Mouse (Mus musculus) midbrain, postnatal 0 days (tissue): ENCODE measurements around the gene Brca1. TPM values are rescaled to one million over a fixed set of nuclear protein-coding genes. Genes with fewer than 3 reads are reported as not detected.
A peak's percentile ranks its signal among the peaks of the same experiment; 100 is the strongest.
"Not testable (repeated sequence)": the region's sequence is repeated elsewhere in the genome, so short reads cannot be mapped to it uniquely, and the experiment has no call there.

Source experiments
- ATAC-seq: fragments of 200-750 bp; cut with Nextera tagmentation; 2 replicates; pipeline ENCODE4 v1.8.0; 2017; ENCODE audit warnings: moderate number of reproducible peaks, mild to moderate bottlenecking, moderate TSS enrichment, moderate library complexity; ENCODE audit not compliant: low FRiP score
- DNase-seq: peaks from one replicate; pipeline ENCODE4 v3.0.0-alpha.2; 2015; ENCODE audit warnings: low spot score
- H3K27ac ChIP-seq: fragments of 300-500 bp; sonication (generic); 2 replicates; pipeline ENCODE4 v1.5.1; 2014; ENCODE audit warnings: low read depth, mild to moderate bottlenecking, low read length, mixed read lengths
- H3K27me3 ChIP-seq: fragments of 300-500 bp; sonication (generic); 2 replicates; pipeline ENCODE4 v1.6.1; 2014; ENCODE audit warnings: low read length, control low read depth, mixed read lengths; ENCODE audit not compliant: insufficient read depth
- H3K36me3 ChIP-seq: fragments of 300-500 bp; sonication (generic); 2 replicates; pipeline ENCODE4 v1.6.1; 2014; ENCODE audit warnings: low read length, control low read depth, mixed read lengths; ENCODE audit not compliant: insufficient read depth
- H3K4me1 ChIP-seq: fragments of 300-500 bp; sonication (generic); 2 replicates; pipeline ENCODE4 v1.6.1; 2014; ENCODE audit warnings: mild to moderate bottlenecking, control low read depth, antibody characterized with exemption, low read length, mixed read lengths; ENCODE audit not compliant: insufficient read depth
- H3K4me2 ChIP-seq: fragments of 300-500 bp; sonication (generic); 2 replicates; pipeline ENCODE4 v1.6.1; 2014; ENCODE audit warnings: low read depth, mild to moderate bottlenecking, low read length, mixed read lengths; ENCODE audit not compliant: poor library complexity, severe bottlenecking
- H3K4me3 ChIP-seq: fragments of 300-500 bp; sonication (generic); 2 replicates; pipeline ENCODE4 v1.5.1; 2014; ENCODE audit warnings: low read depth, mild to moderate bottlenecking, low read length, moderate library complexity
- H3K9ac ChIP-seq: fragments of 300-500 bp; sonication (generic); replicated peaks from 2 replicates; pipeline ENCODE4 v1.6.1; 2014; ENCODE audit warnings: mild to moderate bottlenecking, low read length, moderate library complexity, mixed read lengths; ENCODE audit not compliant: poor library complexity, severe bottlenecking
- H3K9me3 ChIP-seq: fragments of 300-500 bp; sonication (generic); 2 replicates; pipeline ENCODE4 v1.6.1; 2016; ENCODE audit warnings: low read length, control low read depth
- CTCF ChIP-seq: IDR thresholded peaks from 2 replicates; pipeline ENCODE4 v1.5.1; 2016; ENCODE audit warnings: antibody characterized with exemption, mild to moderate bottlenecking
- WGBS: fragments of 180-500 bp; shearing (Covaris S2); extraction: QIAGEN DNeasy Blood & Tissue Kit; methylation state at CpG from one replicate; pipeline ENCODE4 v1.1.7; 2014; 5-methylcytosine and 5-hydroxymethylcytosine counted together
- polyA plus RNA-seq: library from polyadenylated mRNA; unstranded; fragments of >200 nt; fragmentation: Nextera tagmentation; extraction: Ambion mirVana; gene quantifications from 2 replicates; pipeline ENCODE4 v1.2.1, GENCODE M21; 2015
- total RNA-seq: library from RNA; depleted of rRNA; stranded (reverse); fragments of >200 nt; gene quantifications from 2 replicates; pipeline ENCODE4 v1.2.3, GENCODE M21; 2014

Brca1 gene
- total and polyA plus RNA-seq, 2 experiments from 2014 or later: 0.84 to 2.8 TPM

- ATAC-seq (peak; percentile 62), DNase-seq (peak; percentile 90)
- no peak for TF ChIP-seq CTCF
These were observed 74.1 kb downstream of the Brca1 start for GRCm38 (mm10) chr11:101477552-101478211.

GRCm38 (mm10) chr11:101477194-101477551 is 74.6 kb downstream of the Brca1 start:
- no peaks in the 10 kb centered on the region for H3K9me3 ChIP-seq
- H3K4me3 ChIP-seq: no peak overlapping the region
- H3K4me1 ChIP-seq: 0 out of 2 replicates have a peak, but pooled peaks cover 2% of the 10 kb centered on the region
- H3K27ac ChIP-seq: no peak overlapping the region
- H3K27me3 ChIP-seq: no peaks in the 10 kb centered on the region
- H3K9ac ChIP-seq: no peak overlapping the region
- TF ChIP-seq CTCF: no peak
- 0% methylated on average over 4 of the region's 4 CpGs for WGBS
- 0 out of 2 replicates have a peak, but pooled peaks cover under 1% of the 10 kb centered on the region for H3K36me3 ChIP-seq
- peak; percentile 90 for DNase-seq
- ATAC-seq: peak; percentile 55; the same call in 1 of the 2 replicates
- no peak overlapping the region for H3K4me2 ChIP-seq

More at GRCm38 (mm10) chr11:101477552-101478211, 74.1 kb downstream of the Brca1 start:
- Histone ChIP-seq H3K36me3 (no peaks in the 10 kb centered on the region), H3K4me3 (no peak overlapping the region), H3K9me3 (no peaks in the 10 kb centered on the region), H3K27ac (no peak overlapping the region), H3K4me2 (no peak overlapping the region), H3K27me3 (no peaks in the 10 kb centered on the region), H3K4me1 (0 out of 2 replicates have a peak, but pooled peaks cover 2% of the 10 kb centered on the region), H3K9ac (no peak overlapping the region)
- 26% methylated on average over 10 of the region's 10 CpGs for WGBS

GRCm38 (mm10) chr11:101476361-101476760 is 75.4 kb downstream of the Brca1 start:
- not testable (repeated sequence) for DNase-seq, H3K9ac ChIP-seq, H3K27ac ChIP-seq, H3K4me3 ChIP-seq, ATAC-seq, H3K9me3 ChIP-seq, H3K36me3 ChIP-seq, H3K27me3 ChIP-seq, H3K4me1 ChIP-seq, H3K4me2 ChIP-seq
- WGBS: 73% methylated on average over 4 of the region's 4 CpGs

- H3K27me3 ChIP-seq: no peaks in the 10 kb centered on the region
- H3K9ac ChIP-seq: no peak overlapping the region
- H3K4me2 ChIP-seq: no peak overlapping the region
- DNase-seq (no peak), ATAC-seq (no peak)
- no peaks in the 10 kb centered on the region for H3K9me3 ChIP-seq
- TF ChIP-seq CTCF: no peak
- WGBS: 65% methylated on average over 5 of the region's 5 CpGs
- H3K4me3 ChIP-seq: no peak overlapping the region
- 0 out of 2 replicates have a peak, but pooled peaks cover 2% of the 10 kb centered on the region for H3K4me1 ChIP-seq
- H3K27ac ChIP-seq: no peak overlapping the region
- peaks cover 7% of the 10 kb centered on the region; the same call in 1 of the 2 replicates for H3K36me3 ChIP-seq
These were observed 77.5 kb downstream of the Brca1 start for GRCm38 (mm10) chr11:101474298-101474697.

- H3K4me1 ChIP-seq, H3K4me2 ChIP-seq, H3K9ac ChIP-seq, H3K9me3 ChIP-seq, DNase-seq, H3K36me3 ChIP-seq, H3K27me3 ChIP-seq, H3K27ac ChIP-seq, ATAC-seq, H3K4me3 ChIP-seq: not testable (repeated sequence)
- WGBS: 82% methylated on average over 1 of the region's 1 CpGs
These were observed 78.1 kb downstream of the Brca1 start for GRCm38 (mm10) chr11:101473686-101474085.

GRCm38 (mm10) chr11:101472336-101472735 is 79.4 kb downstream of the Brca1 start:
- H3K36me3 ChIP-seq: peaks cover 7% of the 10 kb centered on the region; the same call in 1 of the 2 replicates
- no peak overlapping the region for H3K27ac ChIP-seq
- peak; percentile 47 for DNase-seq

More at GRCm38 (mm10) chr11:101472336-101472735, 79.4 kb downstream of the Brca1 start:
- H3K27me3 ChIP-seq: no peaks in the 10 kb centered on the region
- TF ChIP-seq CTCF: no peak
- no peaks in the 10 kb centered on the region for H3K9me3 ChIP-seq
- no peak overlapping the region for H3K4me2 ChIP-seq
- H3K9ac ChIP-seq: no peak overlapping the region
- ATAC-seq: no peak
- no peaks in the 10 kb centered on the region for H3K4me1 ChIP-seq
- WGBS: 67% methylated on average over 7 of the region's 7 CpGs
- H3K4me3 ChIP-seq: no peak overlapping the region
